Mouse (Mus musculus): ENCODE measurements around the gene Slit3.

- TF ChIP-seq CTCF (IDR thresholded peaks at IDR 0.05; ENCODE audit: borderline replicate concordance, control insufficient read depth, extremely low read depth, insufficient read depth, low read length, poor library complexity) = no peak
- no peak for TF ChIP-seq POLR2A (IDR thresholded peaks at IDR 0.05; ENCODE audit: control insufficient read depth, extremely low read depth, insufficient read depth, low read length, poor library complexity)
Measured at GRCm38 (mm10) chr11:35732366-35732765, 611.3 kb downstream of the Slit3 start.

Measured in thymus, adult 2 months (tissue).